Mouse (Mus musculus) 3134 (cell line): ENCODE results near the gene Ppp1r3a.
"Not testable (repeated sequence)": the region's sequence is repeated elsewhere in the genome, so short reads cannot be mapped to it uniquely, and the experiment has no call there.

Source experiments
- DNase-seq: peaks from one replicate; pipeline ENCODE4 v3.0.0-alpha.2; 2011; ENCODE audit warnings: low spot score; ENCODE audit not compliant: insufficient read length; ENCODE audit errors: extremely low read depth

The Ppp1r3a gene

GRCm38 (mm10) chr6:14754901-14755591, at the start of gene Ppp1r3a:
Ppp1r3a (minus strand) TSS chr6:14755274.
- DNase-seq, result no peak

- no peak for DNase-seq
Measured at GRCm38 (mm10) chr6:14787157-14787938, 32.3 kb upstream of the Ppp1r3a start.

DNA sequence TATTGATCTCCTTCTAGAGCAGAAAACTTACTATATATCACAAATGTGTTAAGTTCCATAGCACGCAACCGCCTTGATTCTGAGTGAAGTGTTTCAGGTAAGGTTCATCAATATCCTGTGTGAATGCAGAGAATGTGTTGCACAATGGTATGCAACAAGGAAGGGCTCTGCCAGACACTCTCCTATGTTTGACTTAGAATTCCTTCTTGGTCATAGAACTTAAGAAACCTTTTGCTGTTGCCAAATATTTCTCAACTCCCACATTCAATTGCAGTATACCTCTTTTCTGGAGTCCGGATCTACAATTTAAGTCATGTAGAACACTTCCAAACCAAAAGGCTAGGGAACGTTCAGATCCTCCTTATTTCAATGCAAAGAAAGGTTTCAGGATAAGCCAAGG, 22.8 kb upstream of the Ppp1r3a start:
- DNase-seq, result no peak

GRCm38 (mm10) chr6:14771717-14772116, 16.6 kb upstream of the Ppp1r3a start:
- no peak for DNase-seq

DNA sequence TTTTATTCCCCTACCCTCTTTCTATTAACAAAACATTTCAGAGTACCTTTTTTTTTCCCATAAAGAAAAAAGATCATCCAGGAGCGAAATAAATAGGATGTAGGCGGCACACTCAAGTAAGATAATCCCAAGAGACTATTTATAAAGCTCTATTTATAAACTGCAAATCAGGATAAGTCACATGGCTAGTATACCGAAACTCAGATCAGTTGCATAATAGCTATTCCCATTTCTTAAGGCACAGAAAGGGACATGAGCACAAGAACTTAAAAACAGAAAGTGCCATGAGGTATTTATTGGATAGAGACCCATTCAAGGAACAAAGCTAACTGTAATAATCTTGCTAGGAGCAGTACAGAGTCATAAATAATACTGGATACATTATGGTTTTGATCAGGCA, 2.4 kb upstream of the Ppp1r3a start:
- no peak for DNase-seq

GRCm38 (mm10) chr6:14753512-14753911, 1.6 kb downstream of the Ppp1r3a start:
- DNase-seq, result no peak

DNA sequence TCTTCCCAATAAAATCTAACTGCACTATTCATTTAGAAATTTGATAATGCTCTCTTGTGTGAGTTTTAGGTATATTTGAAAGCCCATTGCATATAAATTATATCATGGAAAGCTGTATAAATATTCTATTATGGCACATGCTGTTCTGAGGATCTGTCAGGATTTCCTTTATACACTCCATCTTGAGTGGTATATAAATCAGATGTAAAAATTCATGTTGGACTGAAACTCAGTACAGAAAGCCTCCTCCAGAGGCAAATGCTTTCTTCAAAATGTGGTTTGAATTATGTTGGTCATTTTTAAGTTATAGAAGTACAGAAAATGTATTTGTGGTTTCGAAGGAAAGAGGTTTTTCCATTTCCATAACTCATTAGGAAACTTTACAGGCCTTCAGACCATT, 2.9 kb downstream of the Ppp1r3a start:
- no peak for DNase-seq

- DNase-seq, result no peak
Measured at GRCm38 (mm10) chr6:14747000-14747399, 8.1 kb downstream of the Ppp1r3a start.

- no peak for DNase-seq
Measured at GRCm38 (mm10) chr6:14736017-14736416, 19.1 kb downstream of the Ppp1r3a start.

- DNase-seq, result no peak
Measured at GRCm38 (mm10) chr6:14731011-14731410, 24.1 kb downstream of the Ppp1r3a start.

DNA sequence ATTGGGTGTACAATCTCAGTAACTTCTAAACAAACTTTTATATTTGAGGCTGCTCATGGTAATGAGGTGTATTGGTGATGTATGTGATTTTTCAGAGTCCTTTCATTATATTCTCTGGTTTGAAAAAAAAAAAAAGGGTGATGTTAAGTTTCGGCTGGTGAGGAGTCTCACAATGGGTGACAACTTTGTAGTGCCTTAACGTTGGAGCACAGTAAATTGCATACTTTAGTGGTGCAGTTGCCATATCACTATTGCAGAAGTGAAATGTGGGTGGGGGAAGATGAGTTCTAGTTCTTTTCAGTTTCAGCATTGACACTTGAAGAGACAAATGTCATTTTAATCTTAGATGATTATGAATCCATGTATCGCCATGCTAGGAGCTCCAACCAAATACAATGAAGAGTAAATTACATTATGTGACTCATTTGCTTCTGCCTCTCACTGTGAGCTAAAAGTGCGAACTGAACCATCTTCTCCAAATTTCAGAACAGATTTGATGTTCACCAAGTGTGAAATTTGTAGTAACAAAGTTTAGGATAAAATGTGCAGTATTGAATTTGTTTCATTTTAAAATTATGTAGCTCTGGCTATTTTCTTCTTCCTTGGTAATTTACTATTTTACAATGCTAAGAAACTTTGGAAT, 34.2 kb downstream of the Ppp1r3a start:
- no peak for DNase-seq

GRCm38 (mm10) chr6:14720110-14720771, 34.8 kb downstream of the Ppp1r3a start:
- no peak for DNase-seq

DNA sequence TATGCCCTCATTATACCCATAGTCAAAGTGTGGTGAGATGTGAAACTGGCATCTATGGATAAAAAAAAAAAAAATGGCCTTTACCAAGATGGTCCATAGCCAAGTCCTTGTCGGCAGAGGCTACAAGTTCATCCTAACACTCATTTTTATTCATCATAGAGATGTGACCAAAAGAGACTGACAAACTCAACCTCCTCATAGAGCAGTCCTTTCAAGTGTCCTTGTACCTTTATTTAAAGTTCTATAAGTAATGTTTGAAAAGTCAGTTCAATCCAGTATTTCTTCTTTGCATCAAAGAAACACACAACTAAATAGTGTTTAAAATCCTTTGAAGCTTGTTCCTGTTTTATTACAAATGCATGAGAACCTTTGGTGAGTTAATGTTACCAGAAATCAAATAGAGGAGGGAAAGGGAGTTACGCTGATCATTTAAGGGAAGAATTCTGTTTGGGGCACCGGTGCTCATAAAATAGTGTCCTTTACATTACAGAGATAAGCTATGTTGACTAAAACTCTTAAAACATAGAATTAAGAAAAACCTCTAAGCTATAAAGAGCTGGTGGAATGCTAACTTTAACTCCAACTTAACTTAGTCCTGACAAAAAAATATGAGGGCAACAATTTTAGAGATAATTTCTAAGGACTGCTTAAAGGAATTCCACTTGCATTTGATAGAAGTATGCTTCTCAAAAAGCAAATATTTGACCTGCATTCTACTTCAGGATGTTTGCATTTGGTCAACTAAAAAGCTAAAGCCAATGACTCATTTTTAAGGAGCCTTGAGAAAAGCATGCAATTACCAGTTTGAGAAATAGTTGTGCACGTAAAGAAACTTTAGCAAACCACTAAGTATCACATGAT, 39.7 kb downstream of the Ppp1r3a start:
- no peak for DNase-seq

DNA sequence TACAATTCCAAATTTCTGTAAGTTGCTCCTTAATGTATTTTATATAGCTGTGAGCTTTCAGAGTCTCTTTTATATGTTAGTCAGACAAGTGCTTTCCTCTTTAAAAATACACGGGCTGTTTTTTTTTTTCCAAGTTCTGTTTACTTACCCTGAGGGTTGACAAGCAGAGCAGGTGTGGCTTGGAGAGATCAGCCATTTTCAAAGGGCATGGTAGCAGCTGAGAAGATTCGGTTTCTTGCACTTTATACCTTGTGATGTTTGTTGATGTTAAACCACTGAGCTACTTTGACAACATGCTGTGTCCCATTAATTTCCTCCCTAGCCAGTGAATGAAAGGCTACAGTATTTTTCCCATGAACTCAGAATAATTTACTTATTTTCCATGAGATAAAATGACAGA, 42.9 kb downstream of the Ppp1r3a start:
- DNase-seq, result no peak

DNA sequence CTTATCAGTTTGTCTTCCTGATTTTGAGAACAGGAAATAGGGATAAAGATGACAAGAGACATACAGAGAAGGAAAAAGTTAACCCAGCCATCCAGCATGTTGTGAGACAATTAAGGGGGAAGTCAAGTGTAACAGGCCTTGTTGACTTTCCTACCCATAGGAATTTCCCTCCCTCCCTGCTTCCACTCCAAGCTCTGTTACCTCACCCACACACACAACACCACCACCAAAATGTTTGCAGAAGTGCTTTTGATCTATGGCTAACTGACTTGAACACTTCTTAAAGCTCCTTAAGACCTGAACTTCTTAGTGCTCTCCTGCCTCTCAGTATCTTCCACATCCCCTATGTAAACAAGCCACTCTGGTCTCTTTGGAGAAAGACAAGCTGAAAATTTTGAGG, 55.0 kb downstream of the Ppp1r3a start:
- no peak for DNase-seq

DNA sequence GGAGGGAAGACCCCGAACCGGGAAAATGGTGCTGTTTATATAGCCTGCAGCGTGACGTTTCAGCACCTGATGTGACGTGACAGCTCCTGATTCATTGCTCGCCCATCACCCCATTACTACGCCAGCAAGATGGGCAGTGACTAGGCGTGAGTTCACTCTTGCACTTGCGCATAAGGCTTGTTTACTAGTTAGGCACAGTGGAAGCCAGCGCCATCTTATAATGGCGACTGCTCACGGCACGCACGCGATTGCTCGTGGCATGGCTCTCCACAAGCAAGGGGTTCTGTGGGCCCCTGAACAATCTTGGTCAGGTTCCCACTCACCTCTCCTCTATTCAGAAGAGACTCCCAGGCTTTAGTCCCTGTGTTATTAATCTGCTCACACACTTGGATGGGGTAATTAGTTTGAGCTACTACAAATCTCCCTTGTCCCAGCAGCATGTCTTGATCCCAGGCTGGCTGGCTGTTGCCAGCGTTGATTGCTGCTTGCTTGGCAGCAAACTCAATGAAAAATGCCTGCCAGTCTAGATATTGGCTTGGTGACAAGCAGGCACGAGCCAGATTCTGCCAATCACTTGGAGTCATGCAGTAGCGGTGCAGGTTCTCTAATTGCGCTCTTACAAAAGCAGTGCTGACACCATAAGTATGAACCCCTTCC, 75.7 kb downstream of the Ppp1r3a start:
- not testable (repeated sequence) for DNase-seq

GRCm38 (mm10) chr6:14668966-14669365, 86.1 kb downstream of the Ppp1r3a start:
- not testable (repeated sequence) for DNase-seq

DNA sequence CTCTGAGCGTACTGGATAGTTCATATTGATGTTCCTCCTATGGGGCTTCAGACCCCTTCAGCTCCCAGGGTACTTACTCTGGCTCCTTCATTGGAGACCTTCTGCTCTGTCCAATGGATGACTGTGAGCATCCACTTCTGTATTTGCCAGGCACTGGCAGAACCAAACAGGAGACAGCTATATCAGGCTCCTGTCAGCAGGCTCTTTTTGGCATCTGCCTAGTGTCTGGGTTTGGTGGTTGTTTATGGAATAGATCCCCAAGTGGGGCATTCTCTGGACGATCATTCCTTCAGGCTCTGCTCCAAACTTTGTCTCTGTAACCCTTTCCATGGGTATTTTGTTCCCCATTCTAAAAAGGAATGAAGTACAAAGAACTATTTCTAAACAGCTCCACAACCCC, 87.4 kb downstream of the Ppp1r3a start:
- not testable (repeated sequence) for DNase-seq
